Mouse (Mus musculus) neural tube, embryonic 14.5 days (tissue): ENCODE data around the gene Insc. TPM values are rescaled to one million over a fixed set of nuclear protein-coding genes. Genes with fewer than 3 reads are reported as not detected.

Experiments used
- ATAC-seq: fragments of 200-750 bp; cut with Nextera tagmentation; 2 replicates; pipeline ENCODE4 v1.8.0; 2017; ENCODE audit warnings: low read depth, mild to moderate bottlenecking, moderate TSS enrichment, moderate library complexity
- H3K27ac ChIP-seq: fragments of 300-500 bp; sonication (generic); 2 replicates; pipeline ENCODE4 v1.5.1; 2014; ENCODE audit warnings: low read depth, mild to moderate bottlenecking, control low read depth, low read length, moderate library complexity, mixed read lengths
- H3K27me3 ChIP-seq: fragments of 300-500 bp; sonication (generic); 2 replicates; pipeline ENCODE4 v1.6.1; 2014; ENCODE audit warnings: low read length; ENCODE audit not compliant: control insufficient read depth, insufficient read depth
- H3K36me3 ChIP-seq: fragments of 300-500 bp; sonication (generic); 2 replicates; pipeline ENCODE4 v1.6.1; 2014; ENCODE audit warnings: low read length, mixed read lengths; ENCODE audit not compliant: control insufficient read depth, insufficient read depth
- H3K4me1 ChIP-seq: fragments of 300-500 bp; sonication (generic); 2 replicates; pipeline ENCODE4 v1.6.1; 2014; ENCODE audit warnings: low read length; ENCODE audit not compliant: control insufficient read depth, insufficient read depth
- H3K4me2 ChIP-seq: fragments of 300-500 bp; sonication (generic); 2 replicates; pipeline ENCODE4 v1.6.1; 2014; ENCODE audit warnings: mild to moderate bottlenecking, low read depth, low read length, control low read depth
- H3K4me3 ChIP-seq: fragments of 300-500 bp; sonication (generic); 2 replicates; pipeline ENCODE4 v1.5.1; 2014; ENCODE audit warnings: low read depth, low read length, control low read depth, mixed read lengths
- H3K9ac ChIP-seq: fragments of 300-500 bp; sonication (generic); replicated peaks from 2 replicates; pipeline ENCODE4 v1.6.1; 2014; ENCODE audit warnings: low read depth, mild to moderate bottlenecking, control low read depth, low read length, mixed read lengths
- H3K9me3 ChIP-seq: fragments of 300-500 bp; sonication (generic); 2 replicates; pipeline ENCODE4 v1.6.1; 2016; ENCODE audit warnings: low read length; ENCODE audit not compliant: control insufficient read depth
- WGBS: fragments of 180-500 bp; shearing (Covaris S2); extraction: QIAGEN DNeasy Blood & Tissue Kit; methylation state at CpG from one replicate; pipeline ENCODE4 v1.1.7; 2014; 5-methylcytosine and 5-hydroxymethylcytosine counted together
- polyA plus RNA-seq: library from polyadenylated mRNA; unstranded; fragments of >200 nt; fragmentation: Nextera tagmentation; extraction: Ambion mirVana; gene quantifications from 2 replicates; pipeline ENCODE4 v1.2.1, GENCODE M21; 2014

The Insc gene
- polyA plus RNA-seq, 1 experiment from 2014 or later, result 2.1 TPM

- WGBS, result 41% methylated on average over 3 of the region's 3 CpGs
- H3K27me3 ChIP-seq, result no peaks in the 10 kb centered on the region
- H3K4me3 ChIP-seq, result no peak overlapping the region
- no peak overlapping the region for H3K9ac ChIP-seq
- no peak for ATAC-seq
- H3K36me3 ChIP-seq, result no peaks in the 10 kb centered on the region
- no peaks in the 10 kb centered on the region for H3K9me3 ChIP-seq
- H3K27ac ChIP-seq, result no peak overlapping the region
- no peaks in the 10 kb centered on the region for H3K4me1 ChIP-seq
- H3K4me2 ChIP-seq, result no peak overlapping the region
Observed at GRCm38 (mm10) chr7:114832257-114832940, 88.9 kb downstream of the Insc start.

GRCm38 (mm10) chr7:114834504-114834903 lies 91.0 kb downstream of the Insc start:
- no peak overlapping the region for H3K27ac ChIP-seq
- no peaks in the 10 kb centered on the region for H3K36me3 ChIP-seq
- H3K4me2 ChIP-seq, result no peak overlapping the region
- no peaks in the 10 kb centered on the region for H3K27me3 ChIP-seq
- 95% methylated on average over 6 of the region's 6 CpGs for WGBS
- no peaks in the 10 kb centered on the region for H3K9me3 ChIP-seq
- no peaks in the 10 kb centered on the region for H3K4me1 ChIP-seq
- no peak overlapping the region for H3K4me3 ChIP-seq
- no peak overlapping the region for H3K9ac ChIP-seq
- ATAC-seq, result no peak

GRCm38 (mm10) chr7:114837268-114837667 lies 93.8 kb downstream of the Insc start:
- Histone ChIP-seq H3K36me3 (no peaks in the 10 kb centered on the region), H3K4me1 (no peaks in the 10 kb centered on the region), H3K4me2 (no peak overlapping the region), H3K4me3 (no peak overlapping the region), H3K27me3 (no peaks in the 10 kb centered on the region), H3K27ac (no peak overlapping the region), H3K9ac (no peak overlapping the region), H3K9me3 (no peaks in the 10 kb centered on the region)
- WGBS, result 83% methylated on average over 3 of the region's 3 CpGs
- no peak for ATAC-seq

- Histone ChIP-seq H3K4me3 (no peak overlapping the region), H3K27me3 (no peaks in the 10 kb centered on the region), H3K4me1 (no peaks in the 10 kb centered on the region), H3K36me3 (no peaks in the 10 kb centered on the region), H3K9me3 (no peaks in the 10 kb centered on the region), H3K27ac (no peak overlapping the region), H3K9ac (no peak overlapping the region), H3K4me2 (no peak overlapping the region)
- 37% methylated on average over 5 of the region's 5 CpGs for WGBS
- 0 out of 2 replicates have a peak, but pooled peaks have one; percentile 13 for ATAC-seq
Observed at GRCm38 (mm10) chr7:114840029-114840745, 96.7 kb downstream of the Insc start.

GRCm38 (mm10) chr7:114842644-114843211 lies 99.2 kb downstream of the Insc start:
- no peaks in the 10 kb centered on the region for H3K4me1 ChIP-seq
- no peaks in the 10 kb centered on the region for H3K27me3 ChIP-seq
- 12% methylated on average over 3 of the region's 3 CpGs for WGBS
- H3K36me3 ChIP-seq, result no peaks in the 10 kb centered on the region
- no peak overlapping the region for H3K4me3 ChIP-seq
- peak; percentile 80 for ATAC-seq
- no peak overlapping the region for H3K4me2 ChIP-seq
- no peak overlapping the region for H3K9ac ChIP-seq
- no peaks in the 10 kb centered on the region for H3K9me3 ChIP-seq
- no peak overlapping the region for H3K27ac ChIP-seq

GRCm38 (mm10) chr7:114847179-114847578 lies 103.7 kb downstream of the Insc start:
- no peak overlapping the region for H3K27ac ChIP-seq
- no peaks in the 10 kb centered on the region for H3K27me3 ChIP-seq
- no peaks in the 10 kb centered on the region for H3K4me1 ChIP-seq
- H3K4me3 ChIP-seq, result no peak overlapping the region
- no peak overlapping the region for H3K9ac ChIP-seq
- H3K4me2 ChIP-seq, result no peak overlapping the region
- WGBS, result 82% methylated on average over 2 of the region's 2 CpGs
- no peaks in the 10 kb centered on the region for H3K36me3 ChIP-seq
- H3K9me3 ChIP-seq, result no peaks in the 10 kb centered on the region
- no peak for ATAC-seq

- Histone ChIP-seq H3K27me3 (no peaks in the 10 kb centered on the region), H3K36me3 (no peaks in the 10 kb centered on the region), H3K9ac (no peak overlapping the region), H3K4me3 (no peak overlapping the region), H3K9me3 (no peaks in the 10 kb centered on the region), H3K4me2 (no peak overlapping the region), H3K27ac (no peak overlapping the region), H3K4me1 (no peaks in the 10 kb centered on the region)
- 93% methylated on average over 3 of the region's 3 CpGs for WGBS
- ATAC-seq, result no peak
Observed at GRCm38 (mm10) chr7:114852387-114852786, 108.9 kb downstream of the Insc start.

- ATAC-seq, result no peak
- WGBS, result 74% methylated on average over 2 of the region's 2 CpGs
Observed at GRCm38 (mm10) chr7:114854169-114854568, 110.7 kb downstream of the Insc start.

GRCm38 (mm10) chr7:114860858-114861523 lies 117.5 kb downstream of the Insc start:
- WGBS, result 68% methylated on average over 3 of the region's 3 CpGs
- no peak overlapping the region for H3K27ac ChIP-seq
- no peaks in the 10 kb centered on the region for H3K4me1 ChIP-seq
- no peaks in the 10 kb centered on the region for H3K9me3 ChIP-seq
- H3K27me3 ChIP-seq, result no peaks in the 10 kb centered on the region
- ATAC-seq, result no peak
- no peak overlapping the region for H3K4me3 ChIP-seq
- H3K9ac ChIP-seq, result no peak overlapping the region
- H3K4me2 ChIP-seq, result no peak overlapping the region
- no peaks in the 10 kb centered on the region for H3K36me3 ChIP-seq

More at GRCm38 (mm10) chr7:114854169-114854568, 110.7 kb downstream of the Insc start:
- H3K9ac ChIP-seq, result no peak overlapping the region
- H3K4me1 ChIP-seq, result no peaks in the 10 kb centered on the region
- no peaks in the 10 kb centered on the region for H3K27me3 ChIP-seq
- H3K27ac ChIP-seq, result no peak overlapping the region
- H3K36me3 ChIP-seq, result no peaks in the 10 kb centered on the region
- no peak overlapping the region for H3K4me2 ChIP-seq
- no peaks in the 10 kb centered on the region for H3K9me3 ChIP-seq
- H3K4me3 ChIP-seq, result no peak overlapping the region
